Mouse (Mus musculus) ovary, postnatal 10 days (tissue): ENCODE data around the gene Lipa.

ENCODE experiments used
- DNase-seq: peaks from one replicate; pipeline ENCODE4 v3.0.0; 2022; ENCODE audit warnings: low spot score

Gene Lipa

GRCm38 (mm10) chr19:34521978-34522377 is 5.3 kb downstream of the Lipa start:
- no peak for DNase-seq

GRCm38 (mm10) chr19:34521361-34521760 is 5.9 kb downstream of the Lipa start:
- no peak for DNase-seq

- DNase-seq = no peak
Observed at GRCm38 (mm10) chr19:34520051-34520450, 7.2 kb downstream of the Lipa start.

GRCm38 (mm10) chr19:34519646-34520045 is 7.6 kb downstream of the Lipa start:
- DNase-seq = no peak

GRCm38 (mm10) chr19:34518786-34519185 is 8.5 kb downstream of the Lipa start:
- no peak for DNase-seq

- no peak for DNase-seq
Observed at GRCm38 (mm10) chr19:34517812-34518594, 9.3 kb downstream of the Lipa start.

- DNase-seq = no peak
Observed at GRCm38 (mm10) chr19:34517197-34517596, 10.1 kb downstream of the Lipa start.

- no peak for DNase-seq
Observed at GRCm38 (mm10) chr19:34516346-34516745, 10.9 kb downstream of the Lipa start.

GRCm38 (mm10) chr19:34515681-34516080 is 11.6 kb downstream of the Lipa start:
- DNase-seq = no peak

GRCm38 (mm10) chr19:34511528-34511927 is 15.7 kb downstream of the Lipa start:
- DNase-seq = no peak

GRCm38 (mm10) chr19:34510717-34511116 is 16.6 kb downstream of the Lipa start:
- no peak for DNase-seq

GRCm38 (mm10) chr19:34505161-34505721 is 22.0 kb downstream of the Lipa start:
- DNase-seq = no peak

GRCm38 (mm10) chr19:34500763-34501162 is 26.5 kb downstream of the Lipa start:
- peak; percentile 27 for DNase-seq

- DNase-seq = no peak
Observed at GRCm38 (mm10) chr19:34496353-34496752, 30.9 kb downstream of the Lipa start.

- no peak for DNase-seq
Observed at GRCm38 (mm10) chr19:34493859-34494258, 33.4 kb downstream of the Lipa start.

GRCm38 (mm10) chr19:34483547-34483946 is 43.7 kb downstream of the Lipa start:
- no peak for DNase-seq

GRCm38 (mm10) chr19:34474991-34475971 is 52.0 kb downstream of the Lipa start, which contains the start of gene Ch25h:
Gene Ch25h (minus strand): TSS chr19:34475164.
- peak; percentile 12 for DNase-seq

- no peak for DNase-seq
Observed at GRCm38 (mm10) chr19:34474228-34474990, 52.9 kb downstream of the Lipa start.

GRCm38 (mm10) chr19:34471703-34472102 is 55.6 kb downstream of the Lipa start:
- no peak for DNase-seq

GRCm38 (mm10) chr19:34468794-34469193 is 58.5 kb downstream of the Lipa start:
- no peak for DNase-seq

GRCm38 (mm10) chr19:34468216-34468615 is 59.1 kb downstream of the Lipa start:
- DNase-seq = no peak

- no peak for DNase-seq
Observed at GRCm38 (mm10) chr19:34464453-34464852, 62.8 kb downstream of the Lipa start.
